Mouse (Mus musculus) CH12F3 (cell line): ENCODE data around the gene Taf4.

ENCODE experiments used
- in situ Hi-C: fragments of 300-500 bp; cut with MboI; formaldehyde crosslinking; loops from 2 replicates; pipeline ENCODE4 v1.14.3; 2020; ENCODE audit warnings: low sequenced_read_pairs

The Taf4 gene

GRCm38 (mm10) chr2:179867669-179868068, 108.8 kb downstream of the Taf4 start:
- in situ Hi-C loops: no loop called here

- in situ Hi-C loops: no loop called here
These were observed 111.3 kb downstream of the Taf4 start for GRCm38 (mm10) chr2:179865097-179865496.

GRCm38 (mm10) chr2:179863266-179863665, 113.2 kb downstream of the Taf4 start:
- in situ Hi-C loops: no loop called here

GRCm38 (mm10) chr2:179862676-179863075, 113.8 kb downstream of the Taf4 start:
- in situ Hi-C loops: no loop called here
